Mouse (Mus musculus): ENCODE measurements around the gene Hist1h3b. TPM values are rescaled to one million over a fixed set of nuclear protein-coding genes. Genes with fewer than 3 reads are reported as not detected.
"Not testable (repeated sequence)": the region's sequence is repeated elsewhere in the genome, so short reads cannot be mapped to it uniquely, and the experiment has no call there.

The Hist1h3b gene
- total RNA-seq, 2 experiments from 2014 or later: 14.2 to 14.3 TPM

- intact Hi-C loops (cut with DNase I): no loop called here
Measured at GRCm38 (mm10) chr13:23764324-23765171, 12.5 kb downstream of the Hist1h3b start.

DNA sequence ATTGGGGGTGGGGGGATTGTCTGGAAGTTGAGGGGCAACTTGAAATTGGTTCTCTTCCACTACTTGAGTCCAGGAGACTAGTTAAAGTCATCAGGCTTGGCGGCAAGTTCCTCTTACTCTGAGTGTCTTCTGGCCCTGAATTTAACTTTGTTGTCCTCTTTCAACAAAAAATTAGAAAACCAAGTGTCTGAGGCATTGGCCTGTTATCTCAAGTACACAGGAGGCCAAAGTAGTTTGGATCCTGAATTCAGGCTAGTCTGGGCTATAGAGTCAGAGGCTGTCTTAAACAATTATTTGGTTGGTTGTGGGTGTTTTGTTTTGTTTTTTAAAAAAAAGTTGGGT lies 13.1 kb downstream of the Hist1h3b start:
- intact Hi-C loops (cut with DNase I): no loop called here
- no peak for DNase-seq

More at GRCm38 (mm10) chr13:23764324-23765171, 12.5 kb downstream of the Hist1h3b start:
- no peak for DNase-seq

DNA sequence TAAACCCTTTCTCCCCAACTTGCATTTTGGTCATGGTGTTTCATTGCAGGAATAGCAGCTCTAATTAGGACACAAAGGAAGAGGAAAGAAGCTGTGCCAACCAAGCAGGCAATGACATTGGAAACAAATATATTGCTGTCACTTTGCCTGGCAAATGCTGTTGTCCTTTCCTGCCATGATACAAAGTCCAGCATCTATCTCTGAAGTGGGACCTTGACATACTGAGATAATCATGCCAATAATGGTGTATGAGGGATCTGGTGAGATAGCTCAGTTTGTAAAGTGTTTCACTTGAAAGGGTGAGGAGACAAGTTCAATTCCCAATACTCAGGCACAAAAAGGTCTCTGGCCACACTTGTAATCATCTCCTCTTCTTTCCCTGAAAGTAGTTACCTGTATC lies 14.7 kb downstream of the Hist1h3b start:
- intact Hi-C loops (cut with DNase I): no loop called here
- DNase-seq: no peak

- intact Hi-C loops (cut with DNase I): no loop called here
- no peak for DNase-seq
Measured at GRCm38 (mm10) chr13:23768834-23769397, 16.8 kb downstream of the Hist1h3b start.

- intact Hi-C loops (cut with DNase I); DNase-seq: not testable (repeated sequence)
Measured at GRCm38 (mm10) chr13:23769613-23770012, 17.5 kb downstream of the Hist1h3b start, which contains the start of gene Trim38. Gene Trim38, plus strand, starts transcription at chr13:23769913.

DNA sequence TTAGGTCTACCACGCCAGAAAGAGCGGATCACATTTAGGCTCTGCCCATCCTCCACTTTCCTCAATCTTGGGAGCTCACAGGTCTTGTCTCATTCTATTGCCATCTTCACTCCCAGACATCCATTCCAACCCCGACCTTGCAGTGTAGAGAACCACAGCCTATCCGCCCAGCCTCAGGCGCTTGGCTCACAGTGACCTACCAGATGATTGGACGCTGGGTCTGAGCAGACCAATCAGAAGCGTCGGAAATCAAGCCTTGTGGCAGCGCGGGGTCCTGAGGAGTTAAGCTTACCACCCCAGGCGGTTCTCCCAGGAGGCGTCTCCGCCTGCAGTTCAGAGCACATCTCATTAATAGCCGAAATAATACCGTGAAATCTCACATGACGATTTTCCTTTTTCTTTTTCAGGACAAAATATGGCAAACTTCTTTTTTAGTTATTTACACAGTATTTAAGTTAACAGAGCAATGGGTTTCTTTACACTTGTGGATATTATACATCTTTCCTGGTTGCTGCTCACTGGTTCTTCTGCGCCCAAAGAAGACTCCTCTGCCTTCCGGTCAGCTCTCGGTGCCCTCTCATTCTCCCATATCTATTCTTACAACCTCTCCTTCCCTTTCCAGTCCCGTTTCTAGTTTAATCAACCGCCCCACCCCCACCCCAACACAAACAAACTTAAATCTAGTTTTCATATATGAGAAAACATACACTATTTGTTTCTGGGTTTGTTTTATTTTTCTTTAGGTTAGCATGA lies 20.7 kb downstream of the Hist1h3b start:
- no peak for DNase-seq
- intact Hi-C loops (cut with DNase I): no loop called here

GRCm38 (mm10) chr13:23778339-23778738 lies 26.3 kb downstream of the Hist1h3b start:
- intact Hi-C loops (cut with DNase I): no loop called here
- no peak for DNase-seq

- intact Hi-C loops (cut with DNase I): no loop called here
Measured at GRCm38 (mm10) chr13:23779025-23779424, 27.0 kb downstream of the Hist1h3b start.

GRCm38 (mm10) chr13:23792520-23792919 lies 40.5 kb downstream of the Hist1h3b start:
- DNase-seq: no peak
- intact Hi-C loops (cut with DNase I): loop anchor here (10.0 kb wide), 1 partner anchor 502 kb away; no protein-coding TSS in a partner anchor

More at GRCm38 (mm10) chr13:23779025-23779424, 27.0 kb downstream of the Hist1h3b start:
- no peak for DNase-seq

DNA sequence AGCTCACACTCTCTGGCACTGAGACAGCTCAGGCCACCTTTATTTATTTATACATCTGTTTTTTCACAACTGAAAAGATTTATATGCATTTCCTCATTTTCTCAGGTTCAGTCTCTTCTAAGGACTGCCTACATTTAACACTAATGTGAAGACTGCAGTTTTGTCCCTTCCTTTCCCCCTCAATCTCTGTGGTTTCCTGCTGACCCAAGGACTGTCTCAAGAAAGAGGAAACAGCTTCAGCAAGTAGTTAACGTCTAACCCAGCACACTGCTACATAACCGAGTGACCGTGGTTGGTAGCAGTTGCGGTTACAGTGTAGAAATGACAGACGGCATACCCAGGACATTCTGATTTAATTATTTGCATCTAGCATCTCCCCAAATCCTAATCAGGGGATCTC lies 47.3 kb downstream of the Hist1h3b start:
- no peak for DNase-seq
- intact Hi-C loops (cut with DNase I): loop anchor here (10.0 kb wide), 1 partner anchor 495 kb away; no protein-coding TSS in a partner anchor

Small RNA genes within 50 kb of the gene (microRNA-seq; reads per million reads assigned to microRNA genes)
- gene Gm44314: 0 reads per million in 2 experiments
- gene Gm44484: 0 reads per million in 2 experiments

Other genes with a start within 250 kb of the Hist1h3b start
- gene Hist1h4h, start 221.2 kb upstream of the Hist1h3b start, total RNA-seq (2021): 100 to 1,000 TPM; 130 to 153 TPM
- 10 to 100 TPM in 1 of 2 experiments, 1 to 10 TPM in 1; 7.7 to 11.5 TPM for gene Hist1h2af, start 218.4 kb upstream of the Hist1h3b start, total RNA-seq (2021)
- gene Hist1h3g, start 216.8 kb upstream of the Hist1h3b start, total RNA-seq (2021): 1 to 10 TPM; 2.8 to 5.0 TPM
- 1 to 10 TPM; 1.7 to 2.1 TPM for gene Hist1h2bh, start 208.9 kb upstream of the Hist1h3b start, total RNA-seq (2021)
- gene Hist1h3f, start 208.2 kb upstream of the Hist1h3b start, total RNA-seq (2021): 1 to 10 TPM; 5.5 to 6.4 TPM
- gene Hist1h4f, start 200.6 kb upstream of the Hist1h3b start, total RNA-seq (2021): 10 to 100 TPM; 12.5 to 22.4 TPM
- gene Hist1h1d, start 199.0 kb upstream of the Hist1h3b start, total RNA-seq (2021): 1 to 10 TPM; 1.6 to 2.0 TPM
- gene Hist1h3e, start 189.9 kb upstream of the Hist1h3b start, total RNA-seq (2021): 10 to 100 TPM; 11.9 to 17.0 TPM
- 1 to 10 TPM; 1.6 to 2.8 TPM for gene Hist1h2ae, start 181.0 kb upstream of the Hist1h3b start, total RNA-seq (2021)
- gene Hist1h2bg, start 180.9 kb upstream of the Hist1h3b start, total RNA-seq (2021): 10 to 100 TPM; 15.3 to 21.1 TPM
- 1 to 10 TPM; 7.5 to 8.5 TPM for gene Hist1h2bf, start 178.1 kb upstream of the Hist1h3b start, total RNA-seq (2021)
- 1 to 10 TPM; 1.2 to 2.2 TPM for gene Hist1h2ad, start 177.9 kb upstream of the Hist1h3b start, total RNA-seq (2021)
- 1 to 10 TPM; 2.8 to 4.8 TPM for gene Hist1h3d, start 176.5 kb upstream of the Hist1h3b start, total RNA-seq (2021)
- gene Hist1h4d, start 170.7 kb upstream of the Hist1h3b start, total RNA-seq (2021): 10 to 100 TPM; 39.6 to 39.7 TPM
- gene Hist1h2be, start 131.1 kb upstream of the Hist1h3b start, total RNA-seq (2021): 10 to 100 TPM; 16.6 to 18.7 TPM
- 10 to 100 TPM; 42.9 to 50.8 TPM for gene Hist1h1e, start 129.7 kb upstream of the Hist1h3b start, total RNA-seq (2021)
- 1 to 10 TPM; 1.3 to 1.4 TPM for gene Hist1h2ac, start 68.3 kb upstream of the Hist1h3b start, total RNA-seq (2021)
- 10 to 100 TPM; 65.6 to 72.3 TPM for gene Hist1h2bc, start 68.1 kb upstream of the Hist1h3b start, total RNA-seq (2021)
- not detected for gene Hist1h1t, start 56.5 kb upstream of the Hist1h3b start, total RNA-seq (2021)
- gene Hist1h4c, start 53.8 kb upstream of the Hist1h3b start, total RNA-seq (2021): 10 to 100 TPM; 62.8 to 75.7 TPM
- gene Hfe, start 41.4 kb upstream of the Hist1h3b start, total RNA-seq (2021): 10 to 100 TPM; 17.6 to 27.0 TPM
- 100 to 1,000 TPM; 188 to 225 TPM for gene Hist1h1c, start 13.5 kb upstream of the Hist1h3b start, total RNA-seq (2021)
- gene Hist1h3c, start 6.7 kb upstream of the Hist1h3b start, total RNA-seq (2021): 1 to 10 TPM; 4.5 to 4.6 TPM
- 1 to 10 TPM; 5.1 to 7.0 TPM for gene Hist1h2bb, start 5.5 kb upstream of the Hist1h3b start, total RNA-seq (2021)
- gene Hist1h2ab, start 1.1 kb upstream of the Hist1h3b start, total RNA-seq (2021): 10 to 100 TPM in 1 of 2 experiments, 1 to 10 TPM in 1; 9.4 to 10.3 TPM
- 1 to 10 TPM; 5.8 to 8.4 TPM for gene Hist1h4b, start 4.7 kb downstream of the Hist1h3b start, total RNA-seq (2021)
- gene Hist1h4a, start 9.0 kb downstream of the Hist1h3b start, total RNA-seq (2021): 1 to 10 TPM; 6.4 to 7.2 TPM
- 10 to 100 TPM in 1 of 2 experiments, 1 to 10 TPM in 1; 9.9 to 14.4 TPM for gene Hist1h3a, start 10.1 kb downstream of the Hist1h3b start, total RNA-seq (2021)
- gene Hist1h1a, start 11.4 kb downstream of the Hist1h3b start, total RNA-seq (2021): 1 to 10 TPM; 5.6 to 7.4 TPM
- gene Trim38, start 17.6 kb downstream of the Hist1h3b start, total RNA-seq (2021): not detected
- gene Slc17a2, start 54.7 kb downstream of the Hist1h3b start, total RNA-seq (2021): not detected
- gene Slc17a3, start 87.2 kb downstream of the Hist1h3b start, total RNA-seq (2021): not detected
- not detected for gene Slc17a1, start 115.5 kb downstream of the Hist1h3b start, total RNA-seq (2021)
- gene Slc17a4, start 162.7 kb downstream of the Hist1h3b start, total RNA-seq (2021): not detected
- gene Hist1h2ba, start 181.9 kb downstream of the Hist1h3b start, total RNA-seq (2021): not detected
- not detected for gene Hist1h2aa, start 182.2 kb downstream of the Hist1h3b start, total RNA-seq (2021)
- gene Scgn, start 238.9 kb downstream of the Hist1h3b start, total RNA-seq (2021): not detected